Mouse (Mus musculus) liver, embryonic 14.5 days (tissue): ENCODE data around the gene Nkx2-5.

Source experiments
- CTCF ChIP-seq: IDR thresholded peaks from 2 replicates; pipeline ENCODE4 v1.5.1; 2016; ENCODE audit warnings: antibody characterized with exemption, low read depth, control low read depth
- EP300 ChIP-seq: IDR thresholded peaks from 2 replicates; pipeline ENCODE4 v1.6.1; 2016; ENCODE audit warnings: antibody characterized with exemption, low read depth

- TF ChIP-seq CTCF, result no peak
- no peak for TF ChIP-seq EP300
Observed at GRCm38 (mm10) chr17:26872870-26873269, 28.1 kb upstream of the Nkx2-5 start.
